Mouse (Mus musculus): ENCODE results near the gene Eng. TPM values are rescaled to one million over a fixed set of nuclear protein-coding genes. Genes with fewer than 3 reads are reported as not detected.

Gene Eng
- total RNA-seq, 1 experiment, result 18.3 TPM

DNA sequence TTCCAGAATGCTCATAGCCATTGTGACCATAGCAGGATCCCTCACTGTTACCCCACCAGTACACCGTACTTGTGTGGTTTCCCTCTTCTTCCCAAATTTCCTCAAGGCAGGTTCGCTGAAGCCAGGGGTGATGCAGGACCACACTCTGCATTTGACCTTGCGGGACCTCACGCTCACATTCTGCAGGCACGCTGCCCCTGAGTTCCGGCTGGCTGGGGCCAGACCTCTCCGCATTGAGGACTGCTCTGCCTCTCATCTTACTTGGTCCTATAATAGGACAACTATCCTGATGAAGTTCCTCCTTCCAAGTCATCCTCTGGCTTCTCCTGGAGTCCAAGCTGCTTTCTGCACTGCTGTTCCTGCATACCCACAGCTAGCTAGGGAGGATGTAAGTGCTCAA lies 9.8 kb upstream of the Eng start:
- in situ Hi-C loops (cut with MboI; ENCODE audit: low sequenced_read_pairs in 2 of 2, unreplicated experiment in 2 of 2), result no loop called here

DNA sequence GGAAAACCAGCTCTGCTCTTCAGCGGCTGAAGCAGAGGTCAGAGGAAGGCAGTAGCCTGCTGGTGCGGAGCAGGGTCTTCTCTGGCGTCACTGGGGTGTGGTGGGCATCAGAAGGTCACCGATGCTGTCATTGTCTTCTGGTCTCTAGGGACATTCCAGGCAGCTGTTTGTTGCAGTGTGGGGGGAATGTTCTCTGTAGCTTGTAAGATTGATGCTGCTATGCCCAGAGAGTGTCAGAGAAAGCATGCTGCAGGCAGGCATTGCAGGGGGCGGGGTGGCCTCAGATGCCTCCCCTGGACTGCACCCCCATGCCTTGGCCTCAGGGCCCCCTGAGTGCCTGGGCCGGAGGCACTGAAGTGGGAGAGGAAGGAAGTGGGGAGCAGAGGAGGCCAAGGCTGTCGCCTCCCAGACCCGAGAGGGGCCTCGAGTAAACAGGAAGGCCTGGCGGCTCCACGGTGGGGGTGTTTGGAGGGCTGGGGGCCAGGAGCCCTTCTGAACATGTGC lies 8.6 kb upstream of the Eng start:
- TF ChIP-seq ZC3H11A (IDR thresholded peaks at IDR 0.05; ENCODE audit: borderline replicate concordance, low read depth, low read length) (no peak), ZNF384 (IDR thresholded peaks at IDR 0.05; ENCODE audit: low read depth, low read length) (no peak), HCFC1 (IDR thresholded peaks at IDR 0.05; ENCODE audit: borderline replicate concordance, insufficient read depth, low read length) (no peak), MAFK (IDR thresholded peaks at IDR 0.05; ENCODE audit: insufficient read depth, low read depth, low read length) (no peak), CHD2 (IDR thresholded peaks at IDR 0.05; ENCODE audit: low read depth, low read length) (no peak)
- Histone ChIP-seq H3K36me3 (ENCODE audit: control insufficient read depth, insufficient read depth, low read length, poor library complexity, severe bottlenecking) (peaks cover 17% of the 10 kb centered on the region), H3K4me1 (ENCODE audit: control insufficient read depth in 2 of 2, insufficient read depth in 2 of 2, low read length in 2 of 2, poor library complexity in 1 of 2) (peaks cover 0 to 8% of the 10 kb centered on the region in 2 experiments; a peak in 2 of 4 replicates), H3K9ac (ENCODE audit: insufficient read depth, low read depth, low read length, poor library complexity, severe bottlenecking) (peak overlapping the region; percentile 9), H3K4me3 (ENCODE audit: insufficient read depth in 1 of 2, low read depth in 1 of 2, low read length in 2 of 2, poor library complexity in 1 of 2, severe bottlenecking in 1 of 2) (peak overlapping the region in 1 of 2 experiments; percentile 2; a peak in 2 of 4 replicates), H3K27ac (ENCODE audit: insufficient read depth, low read depth, low read length, poor library complexity, severe bottlenecking) (no peak overlapping the region), H3K9me3 (ENCODE audit: control insufficient read depth, insufficient read depth, low read depth, low read length) (no peaks in the 10 kb centered on the region)
- in situ Hi-C loops (cut with MboI; ENCODE audit: low sequenced_read_pairs in 2 of 2, unreplicated experiment in 2 of 2), result no loop called here
- no peak for DNase-seq (ENCODE audit: low read depth, low spot score)

More for the DNA sequence above, 9.8 kb upstream of the Eng start:
- Histone ChIP-seq H3K27ac (ENCODE audit: insufficient read depth, low read depth, low read length, poor library complexity, severe bottlenecking) (no peak overlapping the region), H3K4me3 (ENCODE audit: insufficient read depth in 1 of 2, low read depth in 1 of 2, low read length in 2 of 2, poor library complexity in 1 of 2, severe bottlenecking in 1 of 2) (no peak overlapping the region), H3K9me3 (ENCODE audit: control insufficient read depth, insufficient read depth, low read depth, low read length) (no peaks in the 10 kb centered on the region), H3K36me3 (ENCODE audit: control insufficient read depth, insufficient read depth, low read length, poor library complexity, severe bottlenecking) (peaks cover 24% of the 10 kb centered on the region), H3K4me1 (ENCODE audit: control insufficient read depth in 2 of 2, insufficient read depth in 2 of 2, low read length in 2 of 2, poor library complexity in 1 of 2) (peaks cover 0 to 8% of the 10 kb centered on the region in 2 experiments; a peak in 2 of 4 replicates), H3K9ac (ENCODE audit: insufficient read depth, low read depth, low read length, poor library complexity, severe bottlenecking) (no peak overlapping the region)
- TF ChIP-seq HCFC1 (IDR thresholded peaks at IDR 0.05; ENCODE audit: borderline replicate concordance, insufficient read depth, low read length) (no peak), ZC3H11A (IDR thresholded peaks at IDR 0.05; ENCODE audit: borderline replicate concordance, low read depth, low read length) (no peak), ZNF384 (IDR thresholded peaks at IDR 0.05; ENCODE audit: low read depth, low read length) (no peak), CHD2 (IDR thresholded peaks at IDR 0.05; ENCODE audit: low read depth, low read length) (no peak), MAFK (IDR thresholded peaks at IDR 0.05; ENCODE audit: insufficient read depth, low read depth, low read length) (no peak)
- no peak for DNase-seq (ENCODE audit: low read depth, low spot score)

DNA sequence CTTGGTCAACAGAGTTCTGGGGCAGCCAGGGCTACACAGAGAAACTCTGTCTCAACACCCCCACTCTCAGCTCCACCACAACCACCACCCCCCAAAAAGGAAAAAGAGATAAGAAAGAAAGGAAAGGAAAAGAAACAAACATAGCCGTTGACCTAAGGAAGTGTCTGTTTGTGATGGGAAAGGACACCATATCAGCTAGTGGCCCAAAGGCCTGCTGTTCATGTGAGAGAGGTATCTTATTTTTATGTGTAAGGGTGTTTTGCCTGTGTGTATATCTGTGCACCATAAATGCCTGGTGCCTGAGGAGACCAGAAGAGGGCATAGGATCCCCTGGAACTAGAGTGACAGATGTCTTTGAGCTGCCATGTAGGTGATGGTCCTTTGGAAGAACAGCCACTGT lies 6.8 kb upstream of the Eng start:
- TF ChIP-seq HCFC1 (IDR thresholded peaks at IDR 0.05; ENCODE audit: borderline replicate concordance, insufficient read depth, low read length) (no peak), ZNF384 (IDR thresholded peaks at IDR 0.05; ENCODE audit: low read depth, low read length) (no peak), CHD2 (IDR thresholded peaks at IDR 0.05; ENCODE audit: low read depth, low read length) (no peak), ZC3H11A (IDR thresholded peaks at IDR 0.05; ENCODE audit: borderline replicate concordance, low read depth, low read length) (no peak), MAFK (IDR thresholded peaks at IDR 0.05; ENCODE audit: insufficient read depth, low read depth, low read length) (no peak)
- Histone ChIP-seq H3K9me3 (ENCODE audit: control insufficient read depth, insufficient read depth, low read depth, low read length) (no peaks in the 10 kb centered on the region), H3K27ac (ENCODE audit: insufficient read depth, low read depth, low read length, poor library complexity, severe bottlenecking) (no peak overlapping the region), H3K36me3 (ENCODE audit: control insufficient read depth, insufficient read depth, low read length, poor library complexity, severe bottlenecking) (peaks cover 2% of the 10 kb centered on the region; the same call in 1 of the 2 replicates), H3K9ac (ENCODE audit: insufficient read depth, low read depth, low read length, poor library complexity, severe bottlenecking) (no peak overlapping the region), H3K4me1 (ENCODE audit: control insufficient read depth in 2 of 2, insufficient read depth in 2 of 2, low read length in 2 of 2, poor library complexity in 1 of 2) (peaks cover 0 to 8% of the 10 kb centered on the region in 2 experiments; a peak in 2 of 4 replicates), H3K4me3 (ENCODE audit: insufficient read depth in 1 of 2, low read depth in 1 of 2, low read length in 2 of 2, poor library complexity in 1 of 2, severe bottlenecking in 1 of 2) (no peak overlapping the region)
- in situ Hi-C loops (cut with MboI; ENCODE audit: low sequenced_read_pairs in 2 of 2, unreplicated experiment in 2 of 2), result no loop called here
- DNase-seq (ENCODE audit: low read depth, low spot score), result no peak

DNA sequence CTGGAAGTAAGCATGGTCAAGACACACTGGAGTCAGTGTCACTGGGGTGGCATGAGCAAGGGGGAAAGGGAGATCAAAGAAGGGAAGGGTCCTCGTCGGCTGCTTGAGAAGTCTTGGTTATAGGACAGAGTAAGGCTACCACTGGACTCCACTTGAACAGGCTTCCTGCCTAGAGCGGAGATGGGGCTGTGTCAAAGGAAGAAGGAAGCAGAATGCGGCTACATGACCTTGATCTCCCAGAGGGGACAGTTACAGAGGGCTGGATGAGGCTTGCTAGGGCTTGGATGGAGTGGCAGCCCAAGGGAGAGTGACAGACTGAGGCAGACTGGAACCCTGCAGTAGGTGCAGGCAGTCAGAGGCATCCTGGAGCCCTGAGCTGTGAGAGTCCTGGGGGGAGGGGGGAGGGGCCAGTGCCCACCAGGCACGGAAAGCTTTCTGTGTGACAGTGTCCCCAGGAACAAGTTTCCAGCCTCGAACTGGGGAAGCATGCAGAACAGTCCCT lies 5.8 kb upstream of the Eng start:
- H3K4me3 ChIP-seq (ENCODE audit: insufficient read depth in 1 of 2, low read depth in 1 of 2, low read length in 2 of 2, poor library complexity in 1 of 2, severe bottlenecking in 1 of 2), result no peak overlapping the region
- TF ChIP-seq HCFC1 (IDR thresholded peaks at IDR 0.05; ENCODE audit: borderline replicate concordance, insufficient read depth, low read length), result no peak
- TF ChIP-seq ZC3H11A (IDR thresholded peaks at IDR 0.05; ENCODE audit: borderline replicate concordance, low read depth, low read length), result no peak
- TF ChIP-seq CHD2 (IDR thresholded peaks at IDR 0.05; ENCODE audit: low read depth, low read length), result no peak
- no peak for TF ChIP-seq ZNF384 (IDR thresholded peaks at IDR 0.05; ENCODE audit: low read depth, low read length)
- TF ChIP-seq MAFK (IDR thresholded peaks at IDR 0.05; ENCODE audit: insufficient read depth, low read depth, low read length), result no peak
- H3K9ac ChIP-seq (ENCODE audit: insufficient read depth, low read depth, low read length, poor library complexity, severe bottlenecking), result no peak overlapping the region
- no peak overlapping the region for H3K27ac ChIP-seq (ENCODE audit: insufficient read depth, low read depth, low read length, poor library complexity, severe bottlenecking)
- H3K36me3 ChIP-seq (ENCODE audit: control insufficient read depth, insufficient read depth, low read length, poor library complexity, severe bottlenecking), result no peaks in the 10 kb centered on the region; the same call in 1 of the 2 replicates
- in situ Hi-C loops (cut with MboI; ENCODE audit: low sequenced_read_pairs in 2 of 2, unreplicated experiment in 2 of 2), result no loop called here
- no peaks in the 10 kb centered on the region for H3K9me3 ChIP-seq (ENCODE audit: control insufficient read depth, insufficient read depth, low read depth, low read length)
- peaks cover 0 to 11% of the 10 kb centered on the region in 2 experiments; a peak in 2 of 4 replicates for H3K4me1 ChIP-seq (ENCODE audit: control insufficient read depth in 2 of 2, insufficient read depth in 2 of 2, low read length in 2 of 2, poor library complexity in 1 of 2)
- no peak for DNase-seq (ENCODE audit: low read depth, low spot score)

Measured in ES-E14 (cell line).